9 mouse cellular contexts compared by ENCODE assay signal in genomic region chr10:128369218-128369543, GRCm38 (mm10). TPM values are rescaled to one million over a fixed set of nuclear protein-coding genes. Genes with fewer than 3 reads are reported as not detected.
DNase-seq lines count a peak whose midpoint lies in the region; ATAC-seq and TF ChIP-seq lines count a peak whose summit lies in the region.
"Had no signal": no experiment of that assay in that cellular context is flagged by ENCODE, and none has a peak within 500 bp of the region (broad histone marks: within the 10 kb centered on the region; RNA-seq: fewer than 3 reads in every experiment).

No protein-coding gene starts in this region.

- H3K4me1 ChIP-seq in heart, embryonic 12.5 days (replicated peaks) = peaks cover 23% of the 10 kb centered on the region
- peaks cover 3 to 22% of the 10 kb centered on the region in 2 experiments; a peak in 3 of 4 replicates for H3K4me1 ChIP-seq in CH12.LX (ENCODE audit: control insufficient read depth in 1 of 2, insufficient read depth in 2 of 2)
- H3K4me1 ChIP-seq in forebrain, embryonic 13.5 days = peaks cover 20% of the 10 kb centered on the region
- peaks cover 14 to 20% of the 10 kb centered on the region in 2 experiments for H3K4me1 ChIP-seq in liver, embryonic 14.5 days (replicated peaks; ENCODE audit: control insufficient read depth in 2 of 2, insufficient read depth in 2 of 2, low read length in 1 of 2)

- no peak for TF ChIP-seq RAD21 in CH12.LX (IDR thresholded peaks at IDR 0.05; ENCODE audit: low read depth, low read length)

- no peaks in the 10 kb centered on the region for H3K27me3 ChIP-seq in heart, embryonic 12.5 days (replicated peaks)
- no peaks in the 10 kb centered on the region for H3K27me3 ChIP-seq in CH12.LX (replicated peaks)
- no peaks in the 10 kb centered on the region for H3K27me3 ChIP-seq in forebrain, embryonic 13.5 days
- H3K27me3 ChIP-seq in liver, embryonic 14.5 days (ENCODE audit: control insufficient read depth, insufficient read depth, low read length) = no peaks in the 10 kb centered on the region

- TF ChIP-seq CTCF in CH12.LX (conservative IDR thresholded peaks at IDR 0.05 in 1 of 2, IDR thresholded peaks at IDR 0.05 in 1 of 2; ENCODE audit: low read depth in 2 of 2, low read length in 2 of 2) = no peak
- TF ChIP-seq CTCF in liver, embryonic 14.5 days (IDR thresholded peaks at IDR 0.05; ENCODE audit: low read depth) = no peak

- H3K9ac ChIP-seq in heart, embryonic 12.5 days = peak overlapping the region; percentile 77
- peak overlapping the region; percentile 77 for H3K9ac ChIP-seq in CH12.LX (ENCODE audit: insufficient read depth, low read depth)
- peak overlapping the region; percentile 79 for H3K9ac ChIP-seq in forebrain, embryonic 13.5 days
- peak overlapping the region; percentile 88 for H3K9ac ChIP-seq in liver, embryonic 14.5 days (replicated peaks)

- H3K4me3 ChIP-seq in heart, embryonic 12.5 days = peak overlapping the region; percentile 68
- H3K4me3 ChIP-seq in CH12.LX (replicated peaks in 1 of 3; ENCODE audit: low read depth in 2 of 3, low read length in 2 of 3, poor library complexity in 1 of 3) = peak overlapping the region; percentile 49 to 93 (median 68)
- peak overlapping the region; percentile 70 for H3K4me3 ChIP-seq in forebrain, embryonic 13.5 days
- peak overlapping the region; percentile 80 to 85 for H3K4me3 ChIP-seq in liver, embryonic 14.5 days (ENCODE audit: insufficient read depth in 1 of 2, low read depth in 2 of 2, low read length in 2 of 2)

- no peak for TF ChIP-seq EP300 in CH12.LX (IDR thresholded peaks at IDR 0.05; ENCODE audit: low read length)
- no peak for TF ChIP-seq EP300 in liver, embryonic 14.5 days (IDR thresholded peaks at IDR 0.05; ENCODE audit: low read depth)

- no peak for ATAC-seq in heart, embryonic 12.5 days (ENCODE audit: insufficient number of reproducible peaks, low FRiP score)
- no peak for ATAC-seq in forebrain, embryonic 13.5 days
- ATAC-seq in liver, embryonic 14.5 days (ENCODE audit: insufficient read depth) = no peak

- in situ Hi-C loops in CH12.LX (cut with MboI; ENCODE audit: low pct_ligation_motif_present, low pct_unique_long_range_greater_than_20kb, low sequenced_read_pairs) = no loop called here

- 5% methylated on average over 9 of the region's 9 CpGs for WGBS in heart, embryonic 12.5 days
- WGBS in forebrain, embryonic 13.5 days = 4% methylated on average over 9 of the region's 9 CpGs
- 3% methylated on average over 9 of the region's 9 CpGs for WGBS in liver, embryonic 14.5 days (ENCODE audit: insufficient replicate concordance)

- TF ChIP-seq POLR2A in CH12.LX (IDR thresholded peaks at IDR 0.05; ENCODE audit: low read depth, low read length) = no peak

- dilution Hi-C loops in CH12.LX (cut with MboI; ENCODE audit: extremely low pct_ligation_motif_present, extremely low pct_unique_long_range_greater_than_20kb, low sequenced_read_pairs) = no loop called here

- peaks cover 10% of the 10 kb centered on the region for H3K36me3 ChIP-seq in heart, embryonic 12.5 days
- H3K36me3 ChIP-seq in CH12.LX (replicated peaks in 1 of 2; ENCODE audit: control insufficient read depth in 1 of 2, insufficient read depth in 1 of 2, low read length in 1 of 2) = peaks cover 8 to 21% of the 10 kb centered on the region in 2 experiments
- H3K36me3 ChIP-seq in forebrain, embryonic 13.5 days (ENCODE audit: poor library complexity, severe bottlenecking) = peaks cover 17% of the 10 kb centered on the region
- H3K36me3 ChIP-seq in liver, embryonic 14.5 days (replicated peaks; ENCODE audit: control insufficient read depth, insufficient read depth, low read depth) = peaks cover 8% of the 10 kb centered on the region

- H3K4me2 ChIP-seq in heart, embryonic 12.5 days = peak overlapping the region; percentile 90
- H3K4me2 ChIP-seq in CH12.LX (ENCODE audit: insufficient read depth, low read depth, poor library complexity, severe bottlenecking) = peak overlapping the region; percentile 37
- H3K4me2 ChIP-seq in forebrain, embryonic 13.5 days = peak overlapping the region; percentile 86
- H3K4me2 ChIP-seq in liver, embryonic 14.5 days (ENCODE audit: low read depth) = peak overlapping the region; percentile 98

- no peaks in the 10 kb centered on the region for H3K79me2 ChIP-seq in CH12.LX (replicated peaks; ENCODE audit: control insufficient read depth, extremely low read depth, insufficient read depth, poor library complexity, severe bottlenecking)

- DNase-seq in heart, adult 8-10 months (ENCODE audit: low spot score) = no peak
- DNase-seq in CH12.LX (ENCODE audit: extremely low read depth) = no peak
- DNase-seq in liver, embryonic 14.5 days (ENCODE audit: low read depth in 3 of 3, low spot score in 3 of 3) = no peak
- no peak for DNase-seq in right cerebral cortex, adult 18-20 months
- no peak for DNase-seq in adrenal gland, postnatal 36 days
- DNase-seq in layer of hippocampus, postnatal 10 days (ENCODE audit: low spot score in 2 of 2) = no peak

- 0 out of 2 replicates have a peak, but pooled peaks cover under 1% of the 10 kb centered on the region for H3K9me3 ChIP-seq in heart, embryonic 12.5 days (replicated peaks)
- no peaks in the 10 kb centered on the region for H3K9me3 ChIP-seq in CH12.LX (replicated peaks; ENCODE audit: low read length)
- H3K9me3 ChIP-seq in forebrain, embryonic 13.5 days (replicated peaks) = no peaks in the 10 kb centered on the region
- no peaks in the 10 kb centered on the region for H3K9me3 ChIP-seq in liver, embryonic 14.5 days (ENCODE audit: control insufficient read depth, low read length)

- peak overlapping the region; percentile 87 for H3K27ac ChIP-seq in heart, embryonic 12.5 days (ENCODE audit: poor library complexity, severe bottlenecking)
- peak overlapping the region; percentile 99 for H3K27ac ChIP-seq in CH12.LX (ENCODE audit: insufficient read depth, low read depth)
- peak overlapping the region; percentile 96 for H3K27ac ChIP-seq in forebrain, embryonic 13.5 days
- H3K27ac ChIP-seq in liver, embryonic 14.5 days = peak overlapping the region; percentile 88

RNA-seq across cellular contexts. Expression of gene Coq10a, which starts 0.4 kb away (rescaled TPM):
- polyA plus RNA-seq in heart, embryonic 12.5 days (2016; fragmentation: Nextera tagmentation; extraction: Ambion mirVana) = 15.9 and 16.2 TPM in 2 replicates
- 100 to 1,000 TPM; 365 to 443 (median 423) TPM for total RNA-seq in heart, adult 8-10 months (2022)
- total RNA-seq in CH12.LX (2012; rRNA removed) (8.4 and 11.1 TPM in 2 replicates), CH12.LX (2014; rRNA removed) (5.7 and 7.7 TPM in 2 replicates)
- 8.6 and 12.1 TPM in 2 replicates for polyA plus RNA-seq in CH12.LX (2012; ENCODE audit: insufficient read length, low read depth)
- polyA plus RNA-seq in forebrain, embryonic 13.5 days (2015; fragmentation: Nextera tagmentation; extraction: Ambion mirVana) = 16.4 and 22.8 TPM in 2 replicates
- 6.5 and 7.7 TPM in 2 replicates for polyA plus RNA-seq in liver, embryonic 14.5 days (2012; rRNA removed)
- 4.7 and 5.0 TPM in 2 replicates for polyA plus RNA-seq in liver, embryonic 14.5 days (2014; fragmentation: Nextera tagmentation; extraction: Ambion mirVana)
- 10 to 100 TPM; 70.3 to 83.5 TPM for total RNA-seq in adrenal gland, postnatal 36 days (2021)
- 10 to 100 TPM; 55.6 to 58.8 TPM for total RNA-seq in layer of hippocampus, postnatal 10 days (2021)

RNA-seq across cellular contexts. Expression of gene Ankrd52, which starts 7.7 kb away (rescaled TPM):
- 10.6 and 11.3 TPM in 2 replicates for polyA plus RNA-seq in heart, embryonic 12.5 days (2016; fragmentation: Nextera tagmentation; extraction: Ambion mirVana)
- total RNA-seq in heart, adult 8-10 months (2022) = 10 to 100 TPM; 39.8 to 45.9 (median 44.0) TPM
- total RNA-seq in CH12.LX (2012; rRNA removed) (15.3 and 15.8 TPM in 2 replicates), CH12.LX (2014; rRNA removed) (3.5 and 4.3 TPM in 2 replicates)
- polyA plus RNA-seq in CH12.LX (2012; ENCODE audit: insufficient read length, low read depth) = 45.9 and 51.0 TPM in 2 replicates
- polyA plus RNA-seq in forebrain, embryonic 13.5 days (2015; fragmentation: Nextera tagmentation; extraction: Ambion mirVana) = 12.0 and 14.6 TPM in 2 replicates
- polyA plus RNA-seq in liver, embryonic 14.5 days (2012; rRNA removed) = 7.4 and 7.7 TPM in 2 replicates
- 4.3 and 5.5 TPM in 2 replicates for polyA plus RNA-seq in liver, embryonic 14.5 days (2014; fragmentation: Nextera tagmentation; extraction: Ambion mirVana)
- total RNA-seq in adrenal gland, postnatal 36 days (2021) = 10 to 100 TPM; 56.4 to 70.6 TPM
- total RNA-seq in layer of hippocampus, postnatal 10 days (2021) = 10 to 100 TPM; 79.0 to 80.3 TPM

RNA-seq across cellular contexts. Expression of gene Cs, which starts 31.6 kb away (rescaled TPM):
- polyA plus RNA-seq in heart, embryonic 12.5 days (2016; fragmentation: Nextera tagmentation; extraction: Ambion mirVana) = 418 and 430 TPM in 2 replicates
- 1,000 to 10,000 TPM in 3 of 4 experiments, 100 to 1,000 TPM in 1; 991 to 1,066 (median 1,045) TPM for total RNA-seq in heart, adult 8-10 months (2022)
- total RNA-seq in CH12.LX (2012; rRNA removed) = 145 and 149 TPM in 2 replicates
- total RNA-seq in CH12.LX (2014; rRNA removed) = 131 and 137 TPM in 2 replicates
- polyA plus RNA-seq in CH12.LX (2012; ENCODE audit: insufficient read length, low read depth) = 214 and 240 TPM in 2 replicates
- polyA plus RNA-seq in forebrain, embryonic 13.5 days (2015; fragmentation: Nextera tagmentation; extraction: Ambion mirVana) = 212 and 236 TPM in 2 replicates
- 71.6 and 80.5 TPM in 2 replicates for polyA plus RNA-seq in liver, embryonic 14.5 days (2012; rRNA removed)
- polyA plus RNA-seq in liver, embryonic 14.5 days (2014; fragmentation: Nextera tagmentation; extraction: Ambion mirVana) = 117 and 126 TPM in 2 replicates
- 100 to 1,000 TPM; 369 to 370 TPM for total RNA-seq in adrenal gland, postnatal 36 days (2021)
- 100 to 1,000 TPM; 277 to 286 TPM for total RNA-seq in layer of hippocampus, postnatal 10 days (2021)

RNA-seq across cellular contexts. Expression of gene Slc39a5, which starts 31.8 kb away (rescaled TPM):
- 0.28 and 0.42 TPM in 2 replicates for polyA plus RNA-seq in heart, embryonic 12.5 days (2016; fragmentation: Nextera tagmentation; extraction: Ambion mirVana)
- not detected for total RNA-seq in heart, adult 8-10 months (2022)
- total RNA-seq in CH12.LX (2012; rRNA removed) (0.21 TPM in 1 of 2 replicates, not detected in the other), CH12.LX (2014; rRNA removed) (not detected in 2 replicates)
- polyA plus RNA-seq in CH12.LX (2012; ENCODE audit: insufficient read length, low read depth) = 0.11 TPM in 1 of 2 replicates, not detected in the other
- 0.18 TPM in 1 of 2 replicates, not detected in the other for polyA plus RNA-seq in forebrain, embryonic 13.5 days (2015; fragmentation: Nextera tagmentation; extraction: Ambion mirVana)
- polyA plus RNA-seq in liver, embryonic 14.5 days (2012; rRNA removed) = 33.0 and 40.8 TPM in 2 replicates
- 37.6 and 40.7 TPM in 2 replicates for polyA plus RNA-seq in liver, embryonic 14.5 days (2014; fragmentation: Nextera tagmentation; extraction: Ambion mirVana)
- not detected for total RNA-seq in adrenal gland, postnatal 36 days (2021)
- under 1 TPM; 0.22 to 0.53 TPM for total RNA-seq in layer of hippocampus, postnatal 10 days (2021)
- total RNA-seq: monocyte, adult 5-6 weeks had no signal

RNA-seq across cellular contexts. Expression of gene Nabp2, which starts 42.1 kb away (rescaled TPM):
- 57.3 and 57.9 TPM in 2 replicates for polyA plus RNA-seq in heart, embryonic 12.5 days (2016; fragmentation: Nextera tagmentation; extraction: Ambion mirVana)
- total RNA-seq in heart, adult 8-10 months (2022) = 10 to 100 TPM; 44.8 to 50.8 (median 45.2) TPM
- total RNA-seq in CH12.LX (2012; rRNA removed) (43.7 and 45.8 TPM in 2 replicates), CH12.LX (2014; rRNA removed) (40.3 and 46.9 TPM in 2 replicates)
- 123 and 147 TPM in 2 replicates for polyA plus RNA-seq in CH12.LX (2012; ENCODE audit: insufficient read length, low read depth)
- 153 and 156 TPM in 2 replicates for polyA plus RNA-seq in forebrain, embryonic 13.5 days (2015; fragmentation: Nextera tagmentation; extraction: Ambion mirVana)
- 24.2 and 25.4 TPM in 2 replicates for polyA plus RNA-seq in liver, embryonic 14.5 days (2012; rRNA removed)
- polyA plus RNA-seq in liver, embryonic 14.5 days (2014; fragmentation: Nextera tagmentation; extraction: Ambion mirVana) = 45.4 and 48.7 TPM in 2 replicates
- 10 to 100 TPM; 71.4 to 73.6 TPM for total RNA-seq in adrenal gland, postnatal 36 days (2021)
- 10 to 100 TPM; 94.1 to 94.2 TPM for total RNA-seq in layer of hippocampus, postnatal 10 days (2021)

Comparison
In these comparisons a context has a peak if more than half of its experiments do, and no peak if none do; other contexts are left out.
1. H3K4me2 ChIP-seq: peak in every context shown above with its lines; median percentile 98 in liver, embryonic 14.5 days; 90 in heart, embryonic 12.5 days; 86 in forebrain, embryonic 13.5 days; 37 in CH12.LX.
2. RNA of gene Coq10a, which starts 0.4 kb away (total RNA-seq): 365 to 443 TPM in heart, adult 8-10 months, 70.3 to 83.5 TPM in adrenal gland, postnatal 36 days and 55.6 to 58.8 TPM in layer of hippocampus, postnatal 10 days; 5.7 to 11.1 TPM in CH12.LX; every median in the first group is over 4 times any median in the second.
3. Peak in every context shown above with its lines, with median percentiles within 50 percentile points of each other: H3K27ac ChIP-seq, H3K4me3 ChIP-seq and H3K9ac ChIP-seq.